Mouse (Mus musculus): ENCODE measurements around the gene Rad51. TPM values are rescaled to one million over a fixed set of nuclear protein-coding genes. Genes with fewer than 3 reads are reported as not detected.

The Rad51 gene
- total RNA-seq, 2 experiments from 2014 or later: 3.7 to 4.2 TPM

GRCm38 (mm10) chr2:119163135-119163534 lies 50.5 kb downstream of the Rad51 start:
- DNase-seq (ENCODE audit: low spot score in 2 of 2): no peak

DNA sequence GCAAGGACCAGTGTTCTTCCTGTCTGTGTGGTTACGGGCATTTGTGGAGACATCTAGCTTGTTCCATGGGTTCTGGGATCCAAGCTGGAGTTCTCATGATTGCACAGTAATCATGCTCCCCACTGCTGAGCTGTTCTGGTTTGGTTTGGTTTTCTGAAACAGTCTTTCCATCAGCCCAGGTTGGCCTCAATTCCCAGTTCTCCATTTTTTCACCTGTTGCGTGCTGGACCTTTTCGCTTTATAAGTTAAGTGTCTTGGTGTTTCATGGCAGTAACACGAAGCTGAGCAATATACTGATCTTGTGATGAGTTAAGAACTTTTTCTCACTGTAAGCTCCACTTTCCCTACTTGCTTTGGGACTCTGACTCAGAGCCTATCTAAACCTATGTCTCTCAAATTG lies 51.4 kb downstream of the Rad51 start:
- DNase-seq (ENCODE audit: low spot score in 2 of 2): no peak

DNA sequence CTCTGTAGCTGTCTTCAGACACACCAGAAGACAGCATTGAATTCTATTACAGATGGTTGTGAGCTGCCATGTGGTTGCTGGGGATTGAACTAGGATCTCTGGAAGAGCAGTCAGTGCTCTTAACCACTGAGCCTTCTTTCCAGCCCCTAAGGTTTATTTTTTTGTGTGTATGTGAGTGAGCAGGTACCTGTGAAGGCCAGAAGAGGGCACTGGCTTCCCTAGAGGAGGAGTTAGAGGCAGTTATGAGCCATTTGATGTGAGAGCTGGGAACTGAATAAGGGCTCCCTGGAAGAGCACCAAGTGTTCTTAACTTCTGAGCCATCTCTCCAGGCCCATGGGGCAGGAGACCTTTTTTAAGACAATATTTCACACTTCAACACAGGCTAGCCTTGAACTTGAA lies 52.8 kb downstream of the Rad51 start:
- DNase-seq (ENCODE audit: low spot score in 2 of 2): no peak

DNA sequence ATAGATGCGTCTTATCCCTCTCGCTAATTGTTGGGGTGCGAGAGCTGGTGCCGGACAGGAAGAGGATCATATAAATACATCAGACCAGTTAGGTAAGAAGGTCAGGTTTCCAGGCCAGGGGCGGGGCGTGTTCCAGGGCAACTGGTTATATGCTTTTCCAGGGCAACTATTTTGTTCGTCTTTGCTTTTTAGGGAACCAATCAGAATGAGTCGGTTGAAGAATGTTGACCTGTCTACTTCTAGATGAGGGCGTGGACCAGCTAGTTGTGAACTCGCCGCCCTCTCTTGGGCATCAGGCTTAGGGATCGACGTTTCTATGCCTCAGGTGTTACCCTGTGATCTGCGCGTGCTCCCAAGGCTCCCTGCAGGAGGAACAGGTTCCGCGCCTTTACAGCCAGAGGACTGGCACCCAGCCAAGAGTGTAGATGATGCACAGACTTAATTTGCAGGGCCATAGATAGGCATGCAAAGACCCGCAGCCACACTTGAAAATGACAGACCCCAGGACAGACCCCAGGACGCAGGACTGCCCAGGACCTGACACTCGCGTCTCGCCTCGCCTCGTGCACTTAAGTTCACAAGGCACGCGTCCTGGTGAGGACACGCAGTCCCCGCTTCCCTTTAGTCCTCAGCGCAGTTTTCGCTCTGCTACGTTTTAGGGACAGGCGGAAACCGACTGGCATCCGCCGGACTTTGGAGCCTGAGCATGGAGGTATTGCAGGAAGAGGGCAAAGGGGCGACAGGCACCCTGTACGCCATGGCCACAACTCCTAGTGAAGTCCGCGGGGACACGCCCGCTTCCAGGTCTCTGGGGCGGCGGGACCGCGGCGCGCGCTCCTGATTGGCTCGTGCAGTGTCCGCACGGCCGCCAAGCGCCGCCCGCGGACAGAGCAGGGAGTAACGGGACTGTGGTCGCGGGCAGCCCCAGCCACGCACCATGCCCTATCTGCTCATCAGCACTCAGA lies 54.6 kb downstream of the Rad51 start, which contains the start of gene Gchfr:
Gene Gchfr (plus strand): TSS at position 873 of the 965 bp plus-strand sequence.
- DNase-seq (ENCODE audit: low spot score in 2 of 2): peak in 1 of 2 experiments; percentile 35

DNA sequence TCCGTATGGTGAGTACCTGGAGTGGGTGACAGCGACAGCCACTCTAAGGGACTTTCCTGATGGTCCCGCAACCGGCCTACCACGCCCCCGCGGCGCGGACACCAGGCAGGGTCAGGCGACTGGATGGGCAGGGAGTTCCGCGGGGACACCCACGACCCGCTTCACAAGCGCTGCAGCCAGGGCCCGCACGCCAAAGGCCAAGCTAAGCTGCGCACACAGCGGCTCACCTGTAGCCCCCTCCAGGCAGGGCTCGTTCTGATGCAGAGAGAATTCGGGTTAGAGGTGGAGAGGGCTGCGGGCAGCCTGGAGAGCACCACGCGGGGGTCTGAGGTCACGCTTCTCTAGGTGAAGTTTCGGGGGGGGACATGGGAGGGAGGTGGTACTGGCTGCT lies 55.3 kb downstream of the Rad51 start:
- no peak for DNase-seq (ENCODE audit: low spot score in 2 of 2)

DNA sequence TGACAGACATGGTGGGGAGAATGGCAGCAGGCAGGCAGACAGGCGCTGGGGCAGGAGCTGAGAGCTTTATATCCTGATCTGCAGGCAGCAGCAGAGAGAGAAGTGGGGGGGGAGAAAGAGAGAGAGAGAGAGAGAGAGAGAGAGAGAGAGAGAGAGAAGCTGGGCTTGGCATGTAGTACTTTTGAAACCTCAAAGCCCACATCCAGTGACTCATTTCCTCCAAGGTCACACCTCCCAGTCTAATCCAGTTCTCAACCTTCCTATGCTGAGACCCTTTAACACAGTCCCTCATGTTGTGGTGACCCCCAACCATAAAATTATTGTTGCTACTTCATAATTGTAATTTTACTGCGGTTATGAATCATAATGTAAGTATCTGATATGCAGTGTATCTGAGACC lies 57.7 kb downstream of the Rad51 start:
- DNase-seq (ENCODE audit: low spot score in 2 of 2): no peak

DNA sequence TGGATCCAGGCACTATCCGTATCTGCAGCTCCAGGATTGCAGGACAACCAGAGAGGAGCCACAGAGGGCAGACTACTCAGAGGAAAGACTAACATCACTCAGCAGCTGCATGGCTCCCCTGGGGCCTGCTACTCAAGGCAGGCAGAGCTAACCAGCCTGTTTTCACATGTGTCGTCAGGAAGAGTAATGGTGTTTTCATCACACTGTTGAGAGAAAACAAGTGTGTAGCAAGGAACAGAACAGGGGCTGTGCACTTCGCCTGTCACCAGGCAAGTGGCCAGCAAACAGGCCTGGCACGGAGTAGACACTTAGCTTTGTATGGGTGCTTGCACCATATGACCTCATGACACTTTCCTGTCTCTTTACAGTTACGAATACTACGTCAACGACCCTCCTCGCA lies 59.0 kb downstream of the Rad51 start:
- no peak for DNase-seq (ENCODE audit: low spot score in 2 of 2)

DNA sequence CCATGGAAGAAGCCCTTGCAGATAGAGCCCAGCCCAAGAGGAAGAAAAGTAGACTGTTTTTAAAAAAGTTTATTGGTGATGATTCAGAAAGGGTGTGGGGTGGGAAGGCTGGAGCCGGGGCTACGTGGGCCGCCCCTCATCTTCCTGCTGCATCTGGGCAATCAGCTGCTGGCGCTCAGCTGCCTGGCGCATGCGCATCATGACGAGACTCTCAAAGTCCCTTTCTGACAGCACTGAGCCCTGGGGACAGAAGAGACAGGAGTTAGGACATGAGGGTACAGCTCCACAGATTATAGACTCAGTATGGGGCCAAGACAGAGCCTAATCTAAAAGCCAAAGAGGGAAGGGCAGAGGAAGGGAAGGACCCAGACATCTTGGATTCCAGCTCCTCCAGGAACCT lies 59.9 kb downstream of the Rad51 start:
- DNase-seq (ENCODE audit: low spot score in 2 of 2): no peak

DNA sequence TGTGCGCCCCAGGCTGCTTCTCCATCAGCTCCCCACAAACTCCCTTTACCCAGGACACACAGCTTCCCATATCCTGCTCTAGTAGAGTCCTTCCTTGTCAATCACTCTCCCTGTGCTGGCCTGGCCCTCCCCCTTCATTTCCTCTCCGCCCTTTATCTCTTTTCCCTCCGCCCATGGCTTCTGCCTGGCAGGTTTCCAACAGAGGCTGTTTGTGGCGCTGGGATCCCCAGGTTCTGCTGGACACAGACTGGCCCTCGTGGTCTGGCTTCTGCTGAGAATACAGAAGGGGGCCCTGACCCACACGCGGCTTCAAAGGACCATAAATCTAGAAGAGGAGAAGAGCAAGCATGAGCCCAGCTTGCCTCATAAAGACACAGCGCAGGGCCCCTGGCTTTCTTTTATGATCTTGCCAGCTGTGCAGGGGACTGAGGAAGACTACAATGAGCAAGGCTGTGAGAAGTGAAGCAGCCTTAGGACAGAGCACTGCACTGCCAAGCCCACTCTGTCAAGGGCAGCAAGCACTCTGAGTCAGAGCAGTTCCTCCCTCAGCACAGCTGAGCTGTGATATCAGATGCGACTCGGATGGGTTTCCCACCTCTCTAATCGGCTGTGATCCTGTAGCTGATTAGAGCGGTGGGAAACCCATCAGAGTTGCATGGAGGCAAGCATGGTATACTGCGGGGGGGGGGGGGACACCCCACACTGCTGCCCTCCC lies 60.4 kb downstream of the Rad51 start:
- peak in 1 of 2 experiments; percentile 42 for DNase-seq (ENCODE audit: low spot score in 2 of 2)

GRCm38 (mm10) chr2:119173991-119174651 lies 61.5 kb downstream of the Rad51 start, which contains the start of gene Gm14137:
Gene Gm14137, plus strand, starts transcription at chr2:119174509.
- peak in 1 of 2 experiments; percentile 28 for DNase-seq (ENCODE audit: low spot score in 2 of 2)

- no peak for DNase-seq (ENCODE audit: low spot score in 2 of 2)
Measured at GRCm38 (mm10) chr2:119174866-119175265, 62.3 kb downstream of the Rad51 start.

DNA sequence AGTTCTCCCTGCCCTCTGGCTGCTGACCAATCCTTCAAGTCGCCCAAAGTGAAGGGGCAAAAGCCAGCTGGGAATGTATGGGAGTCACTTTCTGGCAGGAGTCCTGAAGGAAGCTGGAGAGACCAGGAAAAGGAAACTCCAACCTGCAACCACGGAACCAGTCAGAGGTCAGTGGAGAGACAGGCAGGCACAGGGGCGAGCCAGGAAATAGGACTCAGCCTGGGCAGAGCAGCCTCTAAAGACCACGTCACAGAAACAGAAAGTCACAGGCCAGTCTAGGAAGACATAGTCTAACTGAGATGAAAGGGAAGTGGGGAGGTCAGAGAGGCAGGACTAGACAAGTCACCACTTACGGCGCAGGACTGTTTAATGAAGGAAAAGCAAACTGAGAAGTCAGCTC lies 63.0 kb downstream of the Rad51 start:
- no peak for DNase-seq (ENCODE audit: low spot score in 2 of 2)

- DNase-seq (ENCODE audit: low spot score in 2 of 2): no peak
Measured at GRCm38 (mm10) chr2:119176761-119177160, 64.2 kb downstream of the Rad51 start.

DNA sequence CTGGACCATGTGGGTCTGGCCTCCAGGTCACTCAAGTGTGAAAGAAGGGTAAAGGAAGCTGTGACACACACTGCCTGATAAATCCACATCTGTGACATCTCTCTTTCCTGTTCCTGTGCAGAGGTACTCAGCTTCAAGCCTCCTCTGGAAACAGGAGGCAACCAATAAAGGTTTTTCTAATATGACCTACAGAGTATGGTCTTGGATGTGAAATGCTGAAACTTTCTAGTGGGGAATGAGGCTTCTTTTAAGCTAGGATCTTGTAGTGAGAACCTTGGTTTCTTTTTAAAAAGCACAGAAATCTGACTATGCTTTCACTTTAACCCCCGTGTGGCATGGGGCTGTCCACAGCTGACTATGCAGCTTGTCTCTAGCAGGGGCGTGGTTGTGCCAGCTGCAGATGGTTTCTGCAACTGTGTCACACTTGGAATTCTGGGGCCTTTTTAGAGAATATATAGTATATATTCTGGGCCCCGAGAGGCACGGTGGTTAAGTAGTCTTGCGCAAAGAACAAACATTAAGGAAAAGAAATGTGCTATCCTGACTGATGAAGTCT lies 64.9 kb downstream of the Rad51 start:
- DNase-seq (ENCODE audit: low spot score in 2 of 2): no peak

DNA sequence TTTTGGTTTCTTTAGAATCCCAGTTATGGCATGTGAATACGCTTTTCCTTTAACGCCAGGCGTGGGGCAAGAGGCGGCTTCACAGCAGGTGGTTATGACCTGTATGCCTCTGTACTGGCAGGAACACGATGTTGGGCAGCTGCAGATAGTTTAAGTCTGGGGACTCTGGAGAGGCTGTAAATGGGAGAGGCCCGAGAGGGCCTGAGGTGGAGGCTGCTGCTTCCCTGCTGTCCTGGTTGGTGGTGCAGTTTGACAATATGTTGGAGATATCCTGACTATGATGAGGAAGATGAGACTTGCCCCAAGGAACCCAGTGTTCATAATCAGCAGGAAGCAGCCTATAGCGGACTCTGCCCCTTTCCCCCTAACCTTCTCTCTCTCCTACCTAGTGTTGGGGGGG lies 70.3 kb downstream of the Rad51 start:
- DNase-seq (ENCODE audit: low spot score in 2 of 2): no peak

- peak; percentile 91 to 92 for DNase-seq (ENCODE audit: low spot score in 2 of 2)
Measured at GRCm38 (mm10) chr2:119189029-119189710, 76.6 kb downstream of the Rad51 start.

DNA sequence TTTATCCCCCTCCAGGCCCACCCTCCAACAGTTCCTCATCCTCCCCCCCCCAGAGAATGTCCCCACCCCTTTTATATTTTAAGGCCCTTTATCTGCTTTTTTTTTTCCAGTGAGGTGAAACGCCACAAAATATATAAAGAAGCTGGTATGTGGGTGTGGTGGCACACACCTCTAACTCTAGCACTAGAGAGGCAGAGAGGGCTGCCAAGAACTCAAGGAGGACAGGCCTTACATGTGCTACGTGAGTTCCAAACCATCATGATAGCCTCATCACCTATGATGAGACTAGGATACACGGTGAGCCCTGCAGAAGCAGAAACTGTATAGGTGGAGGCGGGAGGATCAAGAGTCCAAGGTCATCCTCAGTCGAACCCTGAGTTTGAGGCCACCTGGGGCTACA lies 78.4 kb downstream of the Rad51 start:
- DNase-seq (ENCODE audit: low spot score in 2 of 2): no peak

DNA sequence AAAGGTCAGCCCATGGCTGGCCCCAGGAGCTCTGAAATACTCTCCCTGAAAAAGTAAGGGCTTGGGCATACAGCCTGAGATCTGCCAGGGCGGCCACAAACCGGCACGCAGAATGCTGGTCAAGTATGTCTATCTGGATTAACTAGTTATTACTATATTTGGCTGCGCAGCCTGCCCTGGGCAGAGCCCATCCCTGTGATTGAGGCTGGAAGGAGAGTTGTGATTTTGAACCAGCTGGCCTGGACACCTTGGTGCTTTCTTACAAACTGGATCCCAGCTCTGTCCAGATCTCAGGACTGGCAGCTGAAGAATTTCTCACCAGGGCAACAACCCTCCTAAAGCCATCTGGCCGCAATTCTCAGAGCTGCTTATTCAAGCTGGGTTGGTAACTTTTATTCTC lies 81.5 kb downstream of the Rad51 start:
- no peak for DNase-seq (ENCODE audit: low spot score in 2 of 2)

DNA sequence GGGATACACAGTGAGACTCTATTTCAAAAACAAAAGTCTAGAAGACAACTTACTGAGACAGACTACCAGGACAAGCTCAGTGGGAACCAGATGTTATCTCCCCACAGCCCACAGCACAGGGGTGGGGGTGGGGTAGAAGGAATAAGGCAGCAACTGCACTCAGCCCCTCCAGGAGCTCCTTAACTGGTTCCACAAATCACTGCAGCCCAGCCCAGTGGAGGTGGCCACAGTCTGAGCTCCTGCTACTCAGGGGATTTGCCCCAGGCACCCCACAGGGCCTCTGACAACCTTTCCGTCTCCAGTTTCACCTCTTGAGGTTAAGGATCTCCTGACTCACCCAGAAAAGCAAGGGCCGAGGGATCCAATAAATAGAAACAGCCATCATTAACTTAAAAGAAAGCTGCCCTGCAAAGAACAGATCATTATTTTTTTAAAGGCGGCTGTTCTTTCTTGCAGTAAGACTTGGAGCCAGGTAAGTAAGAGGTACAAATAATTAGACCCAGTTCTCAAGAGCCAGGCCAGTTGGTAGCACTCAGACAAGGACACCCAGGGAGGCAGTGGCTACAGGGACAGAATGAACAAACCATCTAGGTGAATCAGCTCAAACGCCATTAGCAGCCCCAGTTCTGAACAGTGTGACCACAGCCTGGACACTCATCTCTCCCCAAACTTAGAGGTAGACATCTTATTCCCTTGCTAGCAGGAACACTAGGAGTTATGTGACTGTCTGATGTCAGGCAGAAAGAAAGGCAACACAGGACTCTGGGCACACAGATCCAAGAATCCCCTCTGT lies 83.9 kb downstream of the Rad51 start:
- no peak for DNase-seq (ENCODE audit: low spot score in 2 of 2)

Data from layer of hippocampus, postnatal 10 days (tissue).